Mouse (Mus musculus): ENCODE measurements around the gene Crabp2. TPM values are rescaled to one million over a fixed set of nuclear protein-coding genes. Genes with fewer than 3 reads are reported as not detected.

The Crabp2 gene
- polyA plus RNA-seq, 1 experiment from 2014 or later: 417 TPM

DNA sequence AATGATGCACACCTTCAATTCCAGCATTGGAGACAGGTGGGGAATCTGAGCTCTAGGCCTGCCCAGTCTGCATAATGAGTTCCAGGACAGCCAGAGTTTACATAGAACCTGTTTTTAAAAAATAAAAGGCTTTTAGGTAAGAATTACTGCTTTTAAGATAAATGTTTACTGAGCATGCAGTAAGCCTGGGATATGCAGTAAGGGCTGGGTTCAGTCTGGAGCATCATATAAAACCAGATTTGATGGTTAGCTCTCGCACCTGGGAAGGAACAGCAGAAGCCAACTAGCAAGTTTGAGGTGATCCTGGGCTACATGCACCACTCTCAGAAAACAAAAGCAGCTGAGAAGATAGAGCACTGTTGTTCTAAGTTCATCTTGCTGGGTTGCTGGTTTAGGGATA lies 29.9 kb upstream of the Crabp2 start:
- Histone ChIP-seq H3K27me3 (ENCODE audit: control insufficient read depth, insufficient read depth, low read length) (no peaks in the 10 kb centered on the region), H3K27ac (ENCODE audit: low read depth, low read length) (no peak overlapping the region), H3K4me3 (ENCODE audit: low read depth, low read length) (no peak overlapping the region), H3K36me3 (ENCODE audit: control insufficient read depth, insufficient read depth, low read length) (peaks cover 8% of the 10 kb centered on the region), H3K4me2 (ENCODE audit: low read depth, low read length, severe bottlenecking) (no peak overlapping the region), H3K9ac (ENCODE audit: low read length) (no peak overlapping the region), H3K9me3 (ENCODE audit: control insufficient read depth, low read length) (no peaks in the 10 kb centered on the region), H3K4me1 (replicated peaks; ENCODE audit: control insufficient read depth, insufficient read depth, low read length) (peaks cover 6% of the 10 kb centered on the region; the same call in 1 of the 2 replicates)
- no peak for ATAC-seq (replicated peaks; ENCODE audit: low FRiP score)
- 93% methylated on average over 1 of the region's 1 CpGs for WGBS
- DNase-seq (ENCODE audit: low spot score): no peak

DNA sequence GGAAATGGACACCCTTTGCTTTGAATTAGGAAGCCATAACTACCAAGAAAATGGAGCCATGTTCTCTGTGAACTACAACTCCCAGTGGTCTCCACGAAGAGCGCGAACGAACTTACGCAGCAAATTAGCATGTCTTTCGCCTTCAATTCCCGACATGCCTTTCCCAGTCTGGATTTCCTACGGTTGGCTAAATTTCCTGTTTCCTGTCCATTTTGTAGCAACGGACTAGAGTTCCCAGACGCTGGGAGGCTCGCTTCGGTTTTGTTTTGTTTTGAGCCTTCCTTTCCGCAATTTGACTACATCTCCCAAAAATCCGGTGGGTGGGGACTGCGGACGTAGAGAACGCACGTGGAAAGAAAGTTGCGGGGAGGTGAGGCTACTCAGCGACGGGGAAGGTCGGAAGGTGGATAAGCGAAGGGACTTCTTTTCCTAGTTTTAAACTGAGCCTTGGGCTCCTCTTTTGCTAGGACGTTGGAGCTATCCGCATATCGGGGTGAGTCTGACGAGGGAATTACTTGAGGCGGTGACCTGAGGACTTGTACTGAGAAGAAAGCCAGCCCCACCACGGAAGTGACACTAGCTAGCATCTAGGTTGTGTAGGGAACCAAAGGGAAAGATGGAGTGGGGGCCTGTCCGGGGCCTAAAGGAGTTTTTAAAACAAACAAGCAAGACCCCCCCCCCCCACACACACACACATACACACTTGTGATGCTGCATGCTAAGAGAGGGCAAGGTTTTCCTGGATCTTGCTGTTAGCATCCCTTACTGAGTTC lies 28.9 kb upstream of the Crabp2 start, which contains the start of gene Mrpl24:
Gene Mrpl24, plus strand, starts transcription at position 171 of the 773 bp plus-strand sequence.
- under 1% methylated on average over 30 of the region's 30 CpGs for WGBS
- Histone ChIP-seq H3K4me3 (ENCODE audit: low read depth, low read length) (peak within 1 kb of the TSS; percentile 68), H3K36me3 (ENCODE audit: control insufficient read depth, insufficient read depth, low read length) (peaks cover 4% of the 10 kb centered on the region), H3K9ac (ENCODE audit: low read length) (peak within 1 kb of the TSS; percentile 71), H3K4me2 (ENCODE audit: low read depth, low read length, severe bottlenecking) (peak within 1 kb of the TSS; percentile 73), H3K27ac (ENCODE audit: low read depth, low read length) (peak within 1 kb of the TSS; percentile 76), H3K27me3 (ENCODE audit: control insufficient read depth, insufficient read depth, low read length) (no peaks in the 10 kb centered on the region), H3K4me1 (replicated peaks; ENCODE audit: control insufficient read depth, insufficient read depth, low read length) (peaks cover 6% of the 10 kb centered on the region; the same call in 1 of the 2 replicates), H3K9me3 (ENCODE audit: control insufficient read depth, low read length) (no peaks in the 10 kb centered on the region)
- ATAC-seq (replicated peaks; ENCODE audit: low FRiP score) (peak; percentile 82), DNase-seq (ENCODE audit: low spot score) (peak; percentile 80)

DNA sequence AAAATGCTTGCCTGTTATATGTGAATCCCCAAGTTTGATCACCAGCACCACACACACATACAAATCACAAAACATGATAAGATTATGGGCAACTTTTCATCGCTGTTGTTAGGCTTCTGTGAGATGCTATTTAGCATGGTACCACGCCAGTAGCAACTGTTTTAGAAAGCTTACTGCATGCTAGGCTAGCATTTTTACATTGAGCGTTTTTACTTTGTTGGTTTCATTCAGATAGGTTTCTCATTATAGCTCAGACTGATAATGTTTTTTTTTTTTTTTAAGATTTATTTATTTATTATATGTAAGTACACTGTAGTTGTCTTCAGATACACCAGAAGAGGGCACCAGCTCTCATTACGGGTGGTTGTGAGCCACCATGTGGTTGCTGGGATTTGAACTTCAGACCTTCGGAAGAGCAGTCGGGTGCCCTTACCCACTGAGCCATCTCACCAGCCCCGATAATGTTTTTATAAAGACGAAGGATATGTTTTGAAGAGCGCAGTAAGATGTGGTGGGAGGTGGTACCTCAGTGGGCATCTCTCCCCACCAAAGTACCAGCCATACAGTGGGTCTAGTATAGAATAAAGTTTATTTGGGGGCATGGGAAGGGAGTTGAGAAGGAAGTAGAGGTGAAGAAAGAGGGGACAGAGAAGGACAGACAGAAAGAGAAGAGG lies 28.1 kb upstream of the Crabp2 start:
- 68% methylated on average over 9 of the region's 9 CpGs for WGBS

DNA sequence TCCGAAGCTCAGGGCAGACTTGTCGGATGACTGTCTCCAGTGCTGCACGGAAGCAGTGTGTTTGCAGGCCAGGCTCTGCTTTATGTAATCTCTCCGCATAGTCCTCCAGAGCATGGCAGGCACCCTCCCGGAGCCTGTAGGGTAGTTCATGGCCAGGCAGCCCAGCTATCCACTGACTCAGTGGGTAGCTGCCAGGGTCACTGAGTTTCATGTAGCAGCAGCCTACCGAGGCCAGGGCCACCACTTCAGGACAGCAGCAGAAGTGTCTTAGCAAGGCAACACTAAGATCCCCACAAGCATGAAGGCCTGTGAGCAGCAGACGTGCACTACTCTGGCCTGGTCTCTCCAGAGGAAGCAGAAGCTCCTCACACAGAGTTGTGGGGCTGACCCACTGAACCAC lies 23.5 kb upstream of the Crabp2 start:
- peaks cover 10% of the 10 kb centered on the region for H3K36me3 ChIP-seq (ENCODE audit: control insufficient read depth, insufficient read depth, low read length)
- H3K27ac ChIP-seq (ENCODE audit: low read depth, low read length): no peak overlapping the region
- H3K9me3 ChIP-seq (ENCODE audit: control insufficient read depth, low read length): no peaks in the 10 kb centered on the region
- peaks cover 6% of the 10 kb centered on the region for H3K4me1 ChIP-seq (replicated peaks; ENCODE audit: control insufficient read depth, insufficient read depth, low read length)
- ATAC-seq (replicated peaks; ENCODE audit: low FRiP score): no peak
- H3K9ac ChIP-seq (ENCODE audit: low read length): no peak overlapping the region
- no peaks in the 10 kb centered on the region for H3K27me3 ChIP-seq (ENCODE audit: control insufficient read depth, insufficient read depth, low read length)
- H3K4me2 ChIP-seq (ENCODE audit: low read depth, low read length, severe bottlenecking): no peak overlapping the region
- no peak for DNase-seq (ENCODE audit: low spot score)
- 92% methylated on average over 7 of the region's 7 CpGs for WGBS
- no peak overlapping the region for H3K4me3 ChIP-seq (ENCODE audit: low read depth, low read length)

More for the DNA sequence above, 28.1 kb upstream of the Crabp2 start:
- Histone ChIP-seq H3K27ac (ENCODE audit: low read depth, low read length) (no peak overlapping the region), H3K9me3 (ENCODE audit: control insufficient read depth, low read length) (no peaks in the 10 kb centered on the region), H3K9ac (ENCODE audit: low read length) (peak overlapping the region; percentile 71; the same call in 1 of the 2 replicates), H3K27me3 (ENCODE audit: control insufficient read depth, insufficient read depth, low read length) (no peaks in the 10 kb centered on the region), H3K4me3 (ENCODE audit: low read depth, low read length) (peak overlapping the region; percentile 68), H3K4me2 (ENCODE audit: low read depth, low read length, severe bottlenecking) (peak overlapping the region; percentile 73), H3K36me3 (ENCODE audit: control insufficient read depth, insufficient read depth, low read length) (peaks cover 6% of the 10 kb centered on the region), H3K4me1 (replicated peaks; ENCODE audit: control insufficient read depth, insufficient read depth, low read length) (peaks cover 6% of the 10 kb centered on the region; the same call in 1 of the 2 replicates)
- DNase-seq (ENCODE audit: low spot score) (no peak), ATAC-seq (replicated peaks; ENCODE audit: low FRiP score) (no peak)

DNA sequence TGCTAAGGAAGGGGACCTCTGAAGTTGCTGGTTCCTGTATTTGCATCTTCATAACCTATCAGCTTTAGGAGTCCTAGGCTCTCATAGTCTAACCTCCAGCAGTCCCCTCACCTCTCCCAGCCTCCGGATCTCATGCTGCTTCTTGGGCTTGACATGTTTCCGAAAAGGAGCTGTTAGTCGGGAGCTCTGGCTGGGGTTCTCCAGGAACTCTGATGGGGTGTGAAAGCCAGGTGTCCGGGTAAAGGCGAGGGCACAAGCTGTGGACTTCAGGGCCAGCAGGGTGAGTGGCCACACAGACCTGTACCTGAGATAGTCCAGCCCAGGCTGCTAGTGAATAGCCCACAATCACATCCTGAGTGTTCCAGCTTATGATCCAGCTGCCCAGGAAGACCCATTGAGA lies 21.0 kb upstream of the Crabp2 start:
- H3K27me3 ChIP-seq (ENCODE audit: control insufficient read depth, insufficient read depth, low read length): no peaks in the 10 kb centered on the region
- peaks cover 16% of the 10 kb centered on the region for H3K36me3 ChIP-seq (ENCODE audit: control insufficient read depth, insufficient read depth, low read length)
- no peak overlapping the region for H3K9ac ChIP-seq (ENCODE audit: low read length)
- 96% methylated on average over 5 of the region's 5 CpGs for WGBS
- peaks cover 10% of the 10 kb centered on the region for H3K4me1 ChIP-seq (replicated peaks; ENCODE audit: control insufficient read depth, insufficient read depth, low read length)
- no peak overlapping the region for H3K27ac ChIP-seq (ENCODE audit: low read depth, low read length)
- no peak for ATAC-seq (replicated peaks; ENCODE audit: low FRiP score)
- no peak overlapping the region for H3K4me2 ChIP-seq (ENCODE audit: low read depth, low read length, severe bottlenecking)
- no peak overlapping the region for H3K4me3 ChIP-seq (ENCODE audit: low read depth, low read length)
- DNase-seq (ENCODE audit: low spot score): no peak
- no peaks in the 10 kb centered on the region for H3K9me3 ChIP-seq (ENCODE audit: control insufficient read depth, low read length)

DNA sequence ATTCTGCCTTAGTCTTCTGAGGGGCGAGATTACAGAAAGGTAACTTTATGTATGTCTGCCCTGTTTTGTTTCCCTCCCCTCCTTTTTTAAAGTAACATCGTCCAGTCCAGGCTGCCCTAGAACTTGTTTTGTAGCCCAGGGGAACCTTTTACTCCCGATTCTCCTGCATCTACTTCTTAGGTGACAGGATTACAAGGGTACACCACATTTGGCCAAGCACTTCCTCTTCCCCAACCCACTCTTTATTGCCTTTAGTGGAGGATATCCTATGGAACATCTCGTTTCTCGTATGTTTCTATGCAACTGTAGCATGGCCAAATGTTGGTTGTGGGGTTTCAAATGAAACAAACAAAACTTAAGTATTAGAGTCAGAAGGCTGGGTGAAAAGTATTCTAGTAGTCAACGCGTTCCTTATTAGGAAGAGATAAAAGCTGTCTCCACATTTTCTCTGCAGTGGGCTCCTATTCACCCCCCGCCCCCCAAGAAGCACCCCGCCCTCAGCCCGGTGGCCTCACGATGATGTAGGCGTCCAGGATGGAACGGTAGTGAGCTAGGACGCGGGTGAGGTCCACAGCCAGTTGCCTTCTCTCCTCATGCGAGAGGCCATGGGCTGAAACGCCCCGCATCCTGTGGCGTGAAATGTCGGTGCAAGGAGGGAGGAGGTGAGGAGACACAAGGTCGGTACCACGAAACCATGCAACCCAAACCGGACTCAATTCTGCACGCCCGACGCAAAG lies 19.0 kb upstream of the Crabp2 start:
- WGBS: 9% methylated on average over 26 of the region's 26 CpGs
- Histone ChIP-seq H3K4me3 (ENCODE audit: low read depth, low read length) (peak overlapping the region; percentile 93), H3K4me1 (replicated peaks; ENCODE audit: control insufficient read depth, insufficient read depth, low read length) (peaks cover 10% of the 10 kb centered on the region), H3K27me3 (ENCODE audit: control insufficient read depth, insufficient read depth, low read length) (no peaks in the 10 kb centered on the region), H3K9me3 (ENCODE audit: control insufficient read depth, low read length) (no peaks in the 10 kb centered on the region), H3K27ac (ENCODE audit: low read depth, low read length) (0 out of 2 replicates have a peak overlapping the region, but pooled peaks have one; percentile 25), H3K9ac (ENCODE audit: low read length) (peak overlapping the region; percentile 92), H3K4me2 (ENCODE audit: low read depth, low read length, severe bottlenecking) (peak overlapping the region; percentile 68), H3K36me3 (ENCODE audit: control insufficient read depth, insufficient read depth, low read length) (peaks cover 19% of the 10 kb centered on the region)
- DNase-seq (ENCODE audit: low spot score) (no peak), ATAC-seq (replicated peaks; ENCODE audit: low FRiP score) (no peak)

DNA sequence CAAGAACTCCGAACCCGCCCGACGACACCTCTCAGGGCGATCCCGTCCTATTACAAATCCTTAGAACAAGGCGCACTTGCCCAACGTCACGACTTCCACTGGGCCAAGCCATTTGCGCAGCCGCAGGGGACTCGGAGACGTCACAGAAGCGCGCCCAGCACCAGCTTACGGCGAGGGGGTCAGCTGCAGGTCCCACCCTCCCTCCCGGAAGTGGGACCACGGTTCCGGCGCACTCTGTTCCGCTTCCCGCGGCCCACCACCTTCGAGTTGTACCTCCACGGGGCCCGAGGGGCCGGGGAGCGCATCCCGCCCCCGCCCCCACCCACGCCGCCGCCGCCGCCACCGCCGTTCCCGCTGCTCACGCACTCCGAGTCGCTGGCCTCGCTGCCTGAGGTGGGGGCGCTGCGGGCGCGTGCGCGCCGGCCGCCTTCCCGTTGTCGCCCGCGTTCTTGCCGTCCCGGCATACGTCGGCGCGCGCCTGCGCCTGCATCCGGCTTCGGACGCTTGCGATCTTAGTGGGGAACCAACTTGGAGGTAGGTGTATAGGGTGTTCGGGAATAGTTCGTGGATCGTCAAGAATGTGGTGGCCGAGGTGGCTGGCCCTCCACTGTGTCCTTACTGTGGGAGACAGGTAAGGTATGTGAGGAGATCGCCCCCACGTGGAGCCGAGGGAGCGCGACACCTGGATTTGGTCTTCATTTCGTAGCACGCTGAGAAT lies 18.2 kb upstream of the Crabp2 start, which contains the start of the genes Isg20l2 and Rrnad1:
Gene Isg20l2, plus strand, starts transcription at position 237 of the 718 bp plus-strand sequence.
Gene Rrnad1, minus strand, starts transcription at position 640 of the 718 bp plus-strand sequence.
- peak within 1 kb of the TSS; percentile 93 for H3K4me3 ChIP-seq (ENCODE audit: low read depth, low read length)
- peak within 1 kb of the TSS; percentile 92 for H3K9ac ChIP-seq (ENCODE audit: low read length)
- under 1% methylated on average over 75 of the region's 78 CpGs for WGBS
- peak; percentile 98 for DNase-seq (ENCODE audit: low spot score)
- ATAC-seq (replicated peaks; ENCODE audit: low FRiP score): peak; percentile 96
- peaks cover 10% of the 10 kb centered on the region for H3K4me1 ChIP-seq (replicated peaks; ENCODE audit: control insufficient read depth, insufficient read depth, low read length)
- H3K36me3 ChIP-seq (ENCODE audit: control insufficient read depth, insufficient read depth, low read length): peaks cover 16% of the 10 kb centered on the region
- no peaks in the 10 kb centered on the region for H3K27me3 ChIP-seq (ENCODE audit: control insufficient read depth, insufficient read depth, low read length)
- peak within 1 kb of the TSS; percentile 75 for H3K27ac ChIP-seq (ENCODE audit: low read depth, low read length)
- no peaks in the 10 kb centered on the region for H3K9me3 ChIP-seq (ENCODE audit: control insufficient read depth, low read length)
- H3K4me2 ChIP-seq (ENCODE audit: low read depth, low read length, severe bottlenecking): peak within 1 kb of the TSS; percentile 68

DNA sequence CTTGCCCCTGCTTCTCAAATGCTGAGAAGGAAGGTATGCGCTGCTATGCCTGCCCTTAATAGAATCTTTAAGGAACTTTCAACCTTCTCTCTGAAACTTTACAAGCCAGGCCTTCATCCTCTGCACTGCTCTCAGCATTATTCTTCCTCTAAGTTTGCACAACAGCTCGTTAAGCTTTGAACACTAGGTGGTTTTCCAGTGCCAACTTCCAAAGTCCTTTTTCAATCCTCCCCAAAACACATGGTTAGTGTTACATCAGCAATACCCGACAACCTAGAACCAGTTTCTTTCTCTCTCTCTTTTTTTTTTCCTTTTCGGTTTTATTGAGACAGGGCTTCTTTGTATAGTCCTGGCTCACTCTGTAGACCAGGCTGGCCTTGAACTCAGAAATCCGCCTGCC lies 14.4 kb upstream of the Crabp2 start:
- Histone ChIP-seq H3K9ac (ENCODE audit: low read length) (no peak overlapping the region), H3K9me3 (ENCODE audit: control insufficient read depth, low read length) (no peaks in the 10 kb centered on the region), H3K27me3 (ENCODE audit: control insufficient read depth, insufficient read depth, low read length) (no peaks in the 10 kb centered on the region), H3K4me3 (ENCODE audit: low read depth, low read length) (no peak overlapping the region), H3K4me1 (replicated peaks; ENCODE audit: control insufficient read depth, insufficient read depth, low read length) (peaks cover 14% of the 10 kb centered on the region), H3K27ac (ENCODE audit: low read depth, low read length) (no peak overlapping the region), H3K4me2 (ENCODE audit: low read depth, low read length, severe bottlenecking) (no peak overlapping the region), H3K36me3 (ENCODE audit: control insufficient read depth, insufficient read depth, low read length) (peaks cover 15% of the 10 kb centered on the region; the same call in 1 of the 2 replicates)
- DNase-seq (ENCODE audit: low spot score): no peak
- ATAC-seq (replicated peaks; ENCODE audit: low FRiP score): no peak
- WGBS: 86% methylated on average over 5 of the region's 5 CpGs
